Mouse (Mus musculus) inflammation-experienced regulatory T-cells, adult 6 months (primary cell): Measurements from ENCODE around the gene Hoxc5. TPM values are rescaled to one million over a fixed set of nuclear protein-coding genes. Genes with fewer than 3 reads are reported as not detected.

ENCODE experiments used
- ATAC-seq: one replicate; pipeline ENCODE4 v1.8.0; 2017
- polyA plus RNA-seq, 3 experiments: library from polyadenylated mRNA; unstranded; fragments of 100-300 nt; shearing (Covaris generic); gene quantifications; one replicate each; pipeline ENCODE4 v1.2.1; 2017

Gene Hoxc5
- polyA plus RNA-seq, 3 experiments from 2014 or later: not detected

DNA sequence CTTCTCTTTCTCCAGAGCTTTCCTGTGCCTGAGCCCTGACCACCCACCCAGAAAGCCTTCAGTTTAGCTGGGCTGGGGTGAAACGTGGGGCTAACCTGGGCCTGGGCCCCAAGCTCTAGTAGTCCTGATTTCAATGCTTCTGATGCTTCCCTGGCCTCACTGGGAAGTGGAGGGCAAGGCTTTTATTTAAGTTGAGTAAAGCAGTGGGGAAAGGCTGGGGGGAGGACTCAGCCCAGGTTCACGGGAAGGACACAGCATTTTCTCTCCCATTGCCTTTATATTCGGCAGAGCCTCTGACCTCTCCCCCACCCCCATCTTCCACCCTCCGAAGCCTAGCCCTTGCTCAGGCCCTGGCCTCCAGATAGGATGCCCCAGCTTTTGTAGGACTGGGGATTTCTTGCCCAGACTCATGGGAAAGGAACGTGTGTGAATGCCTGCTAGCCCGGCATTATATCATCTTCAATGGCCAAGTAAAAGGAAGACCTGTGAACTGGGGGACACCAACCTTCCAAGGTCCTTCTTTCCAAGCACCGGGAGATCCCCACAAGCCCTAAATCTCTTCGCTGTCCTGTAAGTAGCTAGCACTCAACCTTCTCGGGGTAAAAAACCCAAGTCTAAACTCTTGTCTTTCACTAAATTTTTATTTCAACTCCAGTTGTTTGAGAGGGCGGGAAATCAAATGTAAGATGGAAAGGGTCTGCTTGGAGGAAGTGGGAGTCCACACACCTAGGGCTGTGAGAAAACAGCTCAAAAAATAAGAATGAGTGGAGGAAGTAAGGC, 71.6 kb downstream of the Hoxc5 start:
- no peak for ATAC-seq

- ATAC-seq: no peak
Observed at GRCm38 (mm10) chr15:103039609-103040008, 72.4 kb downstream of the Hoxc5 start.

DNA sequence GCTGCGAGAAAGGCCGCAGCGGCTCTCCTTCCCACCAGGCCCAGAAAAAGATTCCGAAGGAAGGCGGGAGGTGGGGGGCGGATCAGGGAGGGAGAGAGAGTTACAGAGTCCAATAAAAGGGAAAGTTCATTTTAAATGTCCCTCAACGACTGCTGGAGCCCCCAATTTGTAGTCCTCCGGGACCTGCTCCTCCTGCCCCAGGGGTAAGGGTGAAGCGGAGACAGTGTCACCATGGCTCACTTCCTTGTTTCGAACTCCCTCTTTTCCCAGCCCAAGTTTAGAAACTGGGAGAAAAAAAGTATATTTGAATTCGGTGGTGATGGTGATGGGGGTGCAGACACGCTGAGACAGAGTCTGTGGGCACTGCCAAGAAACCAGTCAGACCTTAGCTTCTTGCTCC, 73.4 kb downstream of the Hoxc5 start:
- no peak for ATAC-seq

GRCm38 (mm10) chr15:103041613-103042012, 74.4 kb downstream of the Hoxc5 start:
- ATAC-seq: no peak

DNA sequence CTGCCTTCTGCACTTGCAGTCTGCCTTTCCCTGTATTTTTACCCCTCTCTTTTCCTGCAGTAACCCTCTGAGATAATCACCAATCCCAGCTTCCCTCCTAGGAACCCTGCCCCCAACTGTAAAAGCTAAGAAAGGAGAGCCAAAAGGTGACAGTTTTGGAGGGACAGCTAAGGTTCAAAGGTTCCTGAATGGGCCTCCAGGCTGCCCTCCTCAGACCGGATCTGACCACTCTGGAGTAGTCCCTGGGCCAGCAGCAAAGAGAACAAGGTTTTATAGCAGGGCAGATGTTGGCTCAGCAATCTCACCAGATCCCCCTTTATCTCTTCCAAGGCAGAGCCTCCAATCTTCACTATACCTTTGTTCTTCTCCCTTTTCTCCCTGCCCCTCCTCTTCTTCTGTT, 75.0 kb downstream of the Hoxc5 start:
- no peak for ATAC-seq

- ATAC-seq: no peak
Observed at GRCm38 (mm10) chr15:103051670-103052069, 84.4 kb downstream of the Hoxc5 start.

DNA sequence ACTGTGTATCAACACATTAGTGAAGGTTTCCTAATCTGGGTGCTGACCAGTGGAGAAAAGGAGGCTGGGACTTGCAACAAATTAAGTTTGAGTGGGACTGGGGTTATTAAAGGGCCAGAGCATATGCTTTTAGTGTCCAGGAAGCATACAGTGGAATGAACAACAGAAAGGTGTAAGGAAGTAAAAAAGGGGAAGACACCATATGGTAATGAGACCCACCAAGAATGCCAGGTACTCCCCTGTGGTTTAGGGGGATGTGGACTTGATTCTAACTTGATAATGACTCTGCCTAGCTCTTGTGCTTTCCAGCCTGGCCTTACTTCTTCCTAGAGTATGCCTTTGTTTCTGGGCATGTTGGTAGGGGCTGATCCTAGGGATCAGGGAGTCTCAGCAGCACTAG, 86.0 kb downstream of the Hoxc5 start:
- ATAC-seq: no peak

GRCm38 (mm10) chr15:103056396-103056795, 89.2 kb downstream of the Hoxc5 start:
- no peak for ATAC-seq

DNA sequence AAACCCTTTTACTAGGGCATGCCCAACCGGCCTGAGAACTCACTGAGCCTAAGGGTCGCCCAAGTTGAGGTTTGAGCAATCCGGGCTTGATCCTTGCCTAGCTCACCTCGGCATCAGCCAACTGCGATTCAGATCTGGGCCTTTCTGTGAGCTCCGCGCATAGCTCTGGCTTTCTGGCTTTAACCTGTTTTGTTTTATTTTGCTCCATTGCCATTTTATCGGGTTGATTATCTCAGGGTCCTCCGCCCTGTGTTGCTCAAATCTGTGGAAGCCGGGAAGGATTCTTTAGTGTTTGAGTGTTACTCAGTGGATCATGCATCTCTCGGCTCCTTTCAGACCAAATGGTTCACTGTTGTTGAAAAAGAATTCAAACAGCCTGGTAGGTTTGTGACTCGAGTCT, 91.5 kb downstream of the Hoxc5 start:
- no peak for ATAC-seq

GRCm38 (mm10) chr15:103059393-103059992, 92.2 kb downstream of the Hoxc5 start:
- no peak for ATAC-seq

GRCm38 (mm10) chr15:103060021-103060340, 92.7 kb downstream of the Hoxc5 start:
- no peak for ATAC-seq

DNA sequence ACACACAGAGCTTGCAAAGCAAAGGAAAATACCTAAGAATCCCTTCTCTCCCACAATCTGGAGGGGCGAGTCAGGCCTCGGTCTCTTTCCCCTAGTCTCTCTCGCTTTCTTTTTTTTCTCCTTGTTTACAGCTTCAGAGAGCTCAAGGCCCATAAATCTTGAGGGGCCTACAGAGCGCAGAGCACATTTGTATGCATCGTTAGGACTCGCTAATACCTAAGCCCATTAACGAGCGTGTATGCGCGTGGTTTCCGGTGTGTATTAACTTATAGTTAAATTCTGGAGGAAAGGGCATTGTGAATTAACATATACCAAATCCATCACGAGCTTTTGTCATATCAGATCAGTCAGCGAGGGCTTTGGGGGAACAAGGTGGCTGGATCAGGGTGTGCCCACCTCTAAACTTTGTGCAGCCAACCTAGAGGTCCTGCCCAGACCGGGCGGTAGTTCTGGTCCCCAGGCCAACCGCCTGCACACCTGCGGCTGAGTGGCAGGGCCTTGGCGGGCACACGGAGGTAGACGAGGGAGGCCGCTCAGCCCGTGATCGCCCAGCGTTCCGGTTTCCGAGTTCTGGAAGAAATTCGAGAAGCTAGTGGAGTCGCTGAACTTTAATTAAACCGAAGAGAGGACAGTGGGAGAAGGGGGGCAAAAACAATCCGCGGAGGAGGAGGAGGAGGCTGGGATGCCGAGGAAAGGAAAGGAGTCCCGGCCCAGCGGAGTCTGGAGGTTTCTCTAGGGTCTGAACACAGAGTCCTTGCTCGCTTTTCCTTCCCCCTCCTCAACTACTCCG, 93.3 kb downstream of the Hoxc5 start:
- ATAC-seq: no peak

DNA sequence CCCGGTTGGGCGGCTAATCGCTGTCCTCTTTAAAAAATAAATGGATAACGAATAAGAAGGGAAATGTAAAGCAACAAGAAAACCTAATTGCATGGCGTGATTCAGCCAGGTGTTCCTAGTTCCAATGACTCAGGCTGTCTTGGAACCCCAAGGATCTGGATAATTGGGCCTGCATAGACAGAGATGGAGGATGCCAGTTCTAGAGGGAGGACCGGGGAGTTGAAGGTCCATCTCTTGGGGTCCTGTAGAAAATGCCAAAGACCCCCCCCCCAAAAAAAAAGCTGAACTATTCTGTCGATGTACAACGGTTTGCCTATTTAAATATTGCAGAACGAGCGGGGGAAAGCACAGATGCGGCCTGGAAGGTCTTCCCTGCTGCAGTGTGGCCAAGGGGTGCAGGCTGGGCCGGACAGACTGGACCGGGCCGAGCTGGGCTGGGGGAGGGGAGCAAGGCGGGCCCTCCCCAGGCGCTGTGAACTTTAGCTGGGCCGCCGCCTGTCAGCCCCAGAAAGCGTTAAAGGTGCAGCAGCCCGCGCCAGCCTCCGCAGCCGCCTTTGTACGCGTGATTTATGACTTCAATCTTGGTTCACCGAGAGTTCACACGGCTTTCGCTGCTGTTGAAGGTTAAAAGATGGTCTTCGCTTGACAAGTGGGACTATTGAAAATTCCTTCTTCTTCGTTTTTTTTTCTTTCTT, 94.0 kb downstream of the Hoxc5 start:
- ATAC-seq: no peak

DNA sequence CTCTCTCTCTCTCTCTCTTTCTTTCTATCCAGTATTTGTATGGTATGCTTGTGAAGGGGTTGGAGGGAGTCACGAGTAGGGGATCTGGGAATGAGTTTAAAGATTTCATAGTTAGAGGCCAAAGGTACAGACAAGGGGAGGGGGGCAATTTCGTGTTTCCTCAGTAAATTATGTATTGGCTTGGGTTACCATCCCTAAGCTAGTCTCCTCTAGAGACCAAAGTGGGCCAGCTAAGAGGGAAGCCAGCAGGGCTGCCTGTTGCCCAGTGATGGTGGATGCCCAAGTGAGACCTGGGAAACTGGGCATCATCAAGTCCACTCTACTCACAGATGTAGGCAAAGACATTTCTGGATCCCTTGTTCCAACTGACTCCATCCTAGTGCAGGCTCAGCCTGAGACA, 94.7 kb downstream of the Hoxc5 start:
- ATAC-seq: no peak

DNA sequence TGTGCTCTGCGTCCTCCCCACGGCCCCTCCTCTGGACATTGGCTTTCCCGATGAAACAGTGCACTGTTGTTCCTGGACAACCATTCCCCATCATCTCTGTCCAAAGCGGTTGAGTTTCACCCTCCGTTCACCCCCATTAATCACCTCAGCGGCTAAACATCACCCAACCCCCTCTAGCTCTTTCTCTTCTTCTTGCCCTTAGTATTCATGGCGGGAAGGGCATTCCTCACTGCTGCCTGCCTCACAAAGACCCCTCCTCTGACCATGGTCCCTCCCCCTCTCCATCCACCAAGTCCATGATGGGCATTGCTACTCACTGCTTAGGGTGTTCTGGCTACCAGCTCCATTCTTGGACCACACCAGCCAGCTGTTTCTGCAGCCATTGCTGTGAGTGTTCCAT, 98.4 kb downstream of the Hoxc5 start:
- no peak for ATAC-seq

Other genes starting within 250 kb of the Hoxc5 start
- 10 to 100 TPM; 22.0 to 43.9 (median 37.8) TPM for gene Calcoco1, start 245.3 kb upstream of the Hoxc5 start, polyA plus RNA-seq
- not detected for gene Hoxc13, start 46.3 kb upstream of the Hoxc5 start, polyA plus RNA-seq
- not detected for gene Hoxc12, start 30.7 kb upstream of the Hoxc5 start, polyA plus RNA-seq
- not detected for gene Hoxc11, start 13.0 kb upstream of the Hoxc5 start, polyA plus RNA-seq
- not detected for gene Hoxc10, start 647 bp upstream of the Hoxc5 start, polyA plus RNA-seq
- gene Hoxc9, start 9.0 kb downstream of the Hoxc5 start, polyA plus RNA-seq: not detected
- under 1 TPM in 1 of 3 experiments, not detected in 2; 0.20 TPM for gene Hoxc8, start 23.2 kb downstream of the Hoxc5 start, polyA plus RNA-seq
- not detected for gene Hoxc6, start 30.8 kb downstream of the Hoxc5 start, polyA plus RNA-seq
- not detected for gene Hoxc4, start 51.5 kb downstream of the Hoxc5 start, polyA plus RNA-seq
- gene Smug1, start 199.6 kb downstream of the Hoxc5 start, polyA plus RNA-seq: 1 to 10 TPM; 3.8 to 7.3 (median 6.4) TPM